Mouse (Mus musculus): ENCODE results near the gene Lrrc26. TPM values are rescaled to one million over a fixed set of nuclear protein-coding genes. Genes with fewer than 3 reads are reported as not detected.

Lrrc26 gene
- total and polyA plus RNA-seq, 2 experiments from 2014 or later = 0.20 to 1.0 TPM

GRCm38 (mm10) chr2:25303931-25304656, 14.4 kb downstream of the Lrrc26 start:
- 61% methylated on average over 7 of the region's 7 CpGs for WGBS
- TF ChIP-seq CTCF (IDR thresholded peaks at IDR 0.05; ENCODE audit: low read depth) = no peak
- peaks cover 6% of the 10 kb centered on the region; the same call in 1 of the 2 replicates for H3K4me1 ChIP-seq (ENCODE audit: insufficient read depth, low read length)
- no peaks in the 10 kb centered on the region for H3K27me3 ChIP-seq (ENCODE audit: insufficient read depth, low read length)
- H3K9ac ChIP-seq (replicated peaks; ENCODE audit: low read length) = no peak overlapping the region
- H3K27ac ChIP-seq = 0 out of 2 replicates have a peak overlapping the region, but pooled peaks have one; percentile 54
- H3K4me3 ChIP-seq (ENCODE audit: low read length) = peak overlapping the region; percentile 35; the same call in 1 of the 2 replicates
- no peaks in the 10 kb centered on the region for H3K9me3 ChIP-seq (ENCODE audit: low read length)
- peak; percentile 39; the same call in 1 of the 2 replicates for ATAC-seq
- peak; percentile 45 for DNase-seq (ENCODE audit: low spot score)
- peak overlapping the region; percentile 65 for H3K4me2 ChIP-seq (ENCODE audit: low read depth, low read length)
- peaks cover 7% of the 10 kb centered on the region for H3K36me3 ChIP-seq (ENCODE audit: insufficient read depth, low read length)

GRCm38 (mm10) chr2:25304657-25305541, 15.2 kb downstream of the Lrrc26 start:
- Histone ChIP-seq H3K27me3 (ENCODE audit: insufficient read depth, low read length) (no peaks in the 10 kb centered on the region), H3K9ac (replicated peaks; ENCODE audit: low read length) (peak overlapping the region; percentile 37; the same call in 1 of the 2 replicates), H3K36me3 (ENCODE audit: insufficient read depth, low read length) (peaks cover 7% of the 10 kb centered on the region), H3K4me1 (ENCODE audit: insufficient read depth, low read length) (peaks cover 6% of the 10 kb centered on the region; the same call in 1 of the 2 replicates), H3K4me3 (ENCODE audit: low read length) (peak overlapping the region; percentile 35), H3K27ac (0 out of 2 replicates have a peak overlapping the region, but pooled peaks have one; percentile 54), H3K9me3 (ENCODE audit: low read length) (no peaks in the 10 kb centered on the region), H3K4me2 (ENCODE audit: low read depth, low read length) (peak overlapping the region; percentile 65)
- TF ChIP-seq CTCF (IDR thresholded peaks at IDR 0.05; ENCODE audit: low read depth) = no peak
- ATAC-seq = peak; percentile 72
- 4% methylated on average over 45 of the region's 45 CpGs for WGBS
- peak; percentile 68 for DNase-seq (ENCODE audit: low spot score)

DNA sequence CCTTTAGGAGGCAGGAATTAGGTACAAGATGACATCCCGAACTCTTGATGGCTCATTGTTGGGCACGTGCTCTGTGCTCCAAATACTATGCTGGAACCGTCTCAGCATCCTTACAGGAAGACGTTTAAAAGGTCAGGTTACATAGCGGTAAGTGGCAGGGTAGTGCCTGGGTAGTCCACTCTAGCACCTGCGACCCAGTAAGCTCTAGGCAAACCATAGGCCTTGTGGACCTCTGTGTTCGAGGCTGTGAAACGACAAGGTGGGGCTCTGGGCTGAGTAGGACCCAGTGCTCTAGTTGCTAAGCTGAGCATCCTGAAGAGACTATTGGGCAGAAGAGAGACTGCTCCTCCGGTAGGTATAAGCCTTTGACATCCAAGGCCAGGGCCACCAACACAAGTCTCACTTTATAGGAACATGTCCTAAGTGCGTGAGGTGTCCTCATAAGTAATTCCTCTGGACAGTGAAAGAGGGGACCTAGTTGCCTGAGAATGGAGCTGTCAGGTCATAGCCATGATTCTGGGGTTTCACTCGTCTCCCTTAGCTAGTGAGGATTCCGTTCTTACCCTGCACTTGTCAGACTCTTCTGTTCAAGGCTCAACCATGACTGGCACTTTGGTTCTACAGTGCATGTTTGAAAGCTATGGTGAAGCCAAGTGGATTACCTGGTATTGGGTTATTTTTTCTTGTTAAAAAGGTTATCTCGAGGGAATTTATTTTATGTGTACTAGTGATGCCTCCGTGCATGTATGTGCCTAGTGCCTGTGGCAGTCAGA, 16.1 kb downstream of the Lrrc26 start:
- TF ChIP-seq CTCF (IDR thresholded peaks at IDR 0.05; ENCODE audit: low read depth) = no peak
- peaks cover 6% of the 10 kb centered on the region; the same call in 1 of the 2 replicates for H3K4me1 ChIP-seq (ENCODE audit: insufficient read depth, low read length)
- ATAC-seq = no peak
- peak overlapping the region; percentile 37; the same call in 1 of the 2 replicates for H3K9ac ChIP-seq (replicated peaks; ENCODE audit: low read length)
- H3K27ac ChIP-seq = no peak overlapping the region
- no peak for DNase-seq (ENCODE audit: low spot score)
- H3K9me3 ChIP-seq (ENCODE audit: low read length) = no peaks in the 10 kb centered on the region
- peak overlapping the region; percentile 35 for H3K4me3 ChIP-seq (ENCODE audit: low read length)
- no peaks in the 10 kb centered on the region for H3K27me3 ChIP-seq (ENCODE audit: insufficient read depth, low read length)
- H3K36me3 ChIP-seq (ENCODE audit: insufficient read depth, low read length) = peaks cover 11% of the 10 kb centered on the region
- 51% methylated on average over 14 of the region's 14 CpGs for WGBS
- H3K4me2 ChIP-seq (ENCODE audit: low read depth, low read length) = peak overlapping the region; percentile 65

DNA sequence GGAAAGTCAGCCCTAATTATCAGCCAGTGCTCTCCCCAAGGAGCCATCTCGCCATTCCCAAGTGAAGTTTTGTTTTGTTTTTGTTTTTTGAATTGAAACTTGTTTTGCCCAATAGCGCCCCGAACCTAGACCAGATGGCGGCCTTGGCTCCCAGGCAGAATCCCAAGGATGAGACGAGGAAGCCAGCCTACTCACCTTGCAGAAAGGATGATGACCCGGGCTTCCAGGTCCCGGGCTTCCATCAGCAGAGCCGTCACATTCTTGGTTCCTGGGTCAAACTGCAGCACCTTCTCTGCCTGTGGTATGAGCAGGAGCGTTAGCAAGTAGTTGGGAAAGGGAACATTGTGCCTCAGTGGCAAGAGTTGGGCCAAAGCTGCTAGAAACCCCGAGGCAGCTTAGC, 20.5 kb downstream of the Lrrc26 start:
- H3K4me3 ChIP-seq (ENCODE audit: low read length) = no peak overlapping the region
- no peak overlapping the region for H3K27ac ChIP-seq
- H3K4me1 ChIP-seq (ENCODE audit: insufficient read depth, low read length) = peaks cover 4% of the 10 kb centered on the region; the same call in 1 of the 2 replicates
- DNase-seq (ENCODE audit: low spot score) = no peak
- peaks cover 31% of the 10 kb centered on the region for H3K36me3 ChIP-seq (ENCODE audit: insufficient read depth, low read length)
- no peaks in the 10 kb centered on the region for H3K9me3 ChIP-seq (ENCODE audit: low read length)
- H3K27me3 ChIP-seq (ENCODE audit: insufficient read depth, low read length) = peaks cover 14% of the 10 kb centered on the region; the same call in 1 of the 2 replicates
- no peak overlapping the region for H3K9ac ChIP-seq (replicated peaks; ENCODE audit: low read length)
- ATAC-seq = no peak
- no peak for TF ChIP-seq CTCF (IDR thresholded peaks at IDR 0.05; ENCODE audit: low read depth)
- H3K4me2 ChIP-seq (ENCODE audit: low read depth, low read length) = no peak overlapping the region
- 52% methylated on average over 10 of the region's 10 CpGs for WGBS

GRCm38 (mm10) chr2:25310969-25311368, 21.3 kb downstream of the Lrrc26 start:
- no peak overlapping the region for H3K4me3 ChIP-seq (ENCODE audit: low read length)
- no peak overlapping the region for H3K27ac ChIP-seq
- WGBS = 16% methylated on average over 22 of the region's 22 CpGs
- H3K4me1 ChIP-seq (ENCODE audit: insufficient read depth, low read length) = no peaks in the 10 kb centered on the region
- H3K9me3 ChIP-seq (ENCODE audit: low read length) = no peaks in the 10 kb centered on the region
- no peak for TF ChIP-seq CTCF (IDR thresholded peaks at IDR 0.05; ENCODE audit: low read depth)
- no peak overlapping the region for H3K4me2 ChIP-seq (ENCODE audit: low read depth, low read length)
- H3K27me3 ChIP-seq (ENCODE audit: insufficient read depth, low read length) = peaks cover 14% of the 10 kb centered on the region; the same call in 1 of the 2 replicates
- H3K36me3 ChIP-seq (ENCODE audit: insufficient read depth, low read length) = peaks cover 34% of the 10 kb centered on the region
- DNase-seq (ENCODE audit: low spot score) (no peak), ATAC-seq (no peak)
- no peak overlapping the region for H3K9ac ChIP-seq (replicated peaks; ENCODE audit: low read length)

DNA sequence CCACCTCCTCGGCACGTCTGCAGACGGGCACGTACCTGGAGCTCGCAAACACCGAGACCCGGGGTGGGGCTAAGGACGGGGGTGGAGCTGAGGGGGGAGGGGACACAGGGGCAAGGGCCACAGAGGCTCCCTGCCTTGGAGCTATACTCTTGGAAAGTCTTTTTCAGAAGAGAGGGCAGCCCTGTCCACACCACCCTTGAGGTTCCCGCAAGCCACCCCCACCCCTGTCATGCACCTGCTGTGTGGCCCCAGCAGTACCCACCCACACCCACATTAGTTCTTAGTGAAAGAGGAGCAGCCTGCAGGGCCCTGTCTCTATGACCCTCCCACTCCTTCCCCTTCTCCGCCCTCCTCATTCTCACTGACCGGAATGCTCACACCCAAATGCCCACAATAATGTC, 21.8 kb downstream of the Lrrc26 start:
- Histone ChIP-seq H3K4me3 (ENCODE audit: low read length) (no peak overlapping the region), H3K27me3 (ENCODE audit: insufficient read depth, low read length) (peaks cover 14% of the 10 kb centered on the region; the same call in 1 of the 2 replicates), H3K36me3 (ENCODE audit: insufficient read depth, low read length) (peaks cover 34% of the 10 kb centered on the region), H3K27ac (no peak overlapping the region), H3K9me3 (ENCODE audit: low read length) (no peaks in the 10 kb centered on the region), H3K9ac (replicated peaks; ENCODE audit: low read length) (no peak overlapping the region), H3K4me1 (ENCODE audit: insufficient read depth, low read length) (no peaks in the 10 kb centered on the region), H3K4me2 (ENCODE audit: low read depth, low read length) (no peak overlapping the region)
- 21% methylated on average over 11 of the region's 11 CpGs for WGBS
- DNase-seq (ENCODE audit: low spot score) (no peak), ATAC-seq (peak; percentile 16; the same call in 1 of the 2 replicates)
- TF ChIP-seq CTCF (IDR thresholded peaks at IDR 0.05; ENCODE audit: low read depth) = no peak
